Mouse (Mus musculus): ENCODE data around the gene Setd1a. TPM values are rescaled to one million over a fixed set of nuclear protein-coding genes. Genes with fewer than 3 reads are reported as not detected.
"Not testable (repeated sequence)": the region's sequence is repeated elsewhere in the genome, so short reads cannot be mapped to it uniquely, and the experiment has no call there.

Gene Setd1a
- polyA plus RNA-seq (2017; shearing (Covaris generic)): 1 to 10 TPM; 6.3 to 7.4 TPM

DNA sequence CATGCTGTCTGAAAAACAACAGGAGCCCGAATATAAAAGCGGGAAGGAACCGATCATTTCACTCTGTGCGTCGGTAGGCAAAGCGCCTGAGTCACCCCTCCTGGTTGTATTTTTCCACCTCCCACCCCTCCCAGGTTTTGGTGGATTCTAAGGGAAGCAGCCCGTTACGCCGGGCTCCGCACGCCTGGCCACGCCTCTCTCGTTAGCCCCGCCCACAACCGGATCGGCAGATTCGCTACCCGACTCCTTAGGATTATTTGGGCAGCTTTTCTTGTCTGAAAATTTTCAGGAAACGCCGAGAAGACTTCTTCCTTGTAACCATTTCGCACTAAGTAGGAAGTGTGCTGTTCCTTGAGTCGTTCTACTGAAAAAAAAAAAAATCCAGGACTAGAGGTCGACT lies at the start of gene Setd1a:
Gene Setd1a (plus strand): TSS at position 245 of the 400 bp plus-strand sequence.
- no peak for ATAC-seq

GRCm38 (mm10) chr7:127727898-127728297 lies 48.6 kb upstream of the Setd1a start:
- no peak for ATAC-seq

GRCm38 (mm10) chr7:127730170-127730569 lies 46.3 kb upstream of the Setd1a start:
- no peak for ATAC-seq

GRCm38 (mm10) chr7:127732066-127732465 lies 44.4 kb upstream of the Setd1a start, which contains the start of gene Ctf2:
Gene Ctf2, minus strand, starts transcription at chr7:127732166.
- not testable (repeated sequence) for ATAC-seq

GRCm38 (mm10) chr7:127744366-127745045 lies 32.0 kb upstream of the Setd1a start, which contains the start of gene Fbxl19:
Gene Fbxl19, plus strand, starts transcription at chr7:127744543.
- no peak for ATAC-seq

GRCm38 (mm10) chr7:127745251-127745651 lies 31.2 kb upstream of the Setd1a start:
- peak; percentile 96 for ATAC-seq

DNA sequence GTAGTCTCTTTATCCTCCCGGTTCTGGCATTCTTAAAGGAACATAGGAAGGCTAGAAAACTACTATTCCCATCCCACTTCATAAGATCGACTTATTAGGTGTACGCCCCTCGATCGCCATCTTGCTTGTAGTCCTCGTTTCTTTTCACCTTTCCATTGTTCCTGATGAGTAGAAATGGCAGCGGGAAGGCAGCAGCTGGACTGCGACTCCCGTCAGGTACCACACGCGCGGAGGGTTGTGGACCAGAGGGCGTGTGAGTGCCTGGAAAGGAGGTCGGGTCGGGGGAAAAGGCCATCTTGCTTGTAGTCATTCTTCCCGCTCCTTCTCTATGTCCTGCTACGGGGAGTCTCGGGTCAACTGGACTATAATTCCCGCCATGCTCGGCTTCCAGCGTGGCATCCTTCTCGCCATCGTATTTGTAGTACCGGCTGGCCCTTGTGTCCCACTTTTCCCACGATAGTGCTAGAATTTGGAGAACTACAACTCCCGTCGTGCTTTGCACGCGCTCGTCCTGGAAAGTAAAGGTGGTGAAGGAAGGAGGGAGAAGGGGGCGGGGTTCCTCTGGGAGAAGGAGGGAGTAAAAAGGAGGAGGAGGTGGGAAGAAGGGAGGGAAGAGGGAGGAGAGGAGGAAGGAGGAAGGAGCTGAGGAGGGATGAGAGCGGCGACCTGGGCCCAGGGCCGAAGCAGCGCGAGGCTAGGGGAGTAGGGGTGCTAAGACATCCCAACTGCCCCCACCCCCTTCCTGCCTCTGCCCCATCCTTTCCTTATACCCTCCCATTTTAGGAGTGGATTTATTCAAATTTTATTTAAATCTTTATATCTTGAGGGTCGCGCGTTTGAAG lies 30.6 kb upstream of the Setd1a start:
- peak; percentile 40 for ATAC-seq

GRCm38 (mm10) chr7:127746494-127747491 lies 29.7 kb upstream of the Setd1a start:
- ATAC-seq: no peak

DNA sequence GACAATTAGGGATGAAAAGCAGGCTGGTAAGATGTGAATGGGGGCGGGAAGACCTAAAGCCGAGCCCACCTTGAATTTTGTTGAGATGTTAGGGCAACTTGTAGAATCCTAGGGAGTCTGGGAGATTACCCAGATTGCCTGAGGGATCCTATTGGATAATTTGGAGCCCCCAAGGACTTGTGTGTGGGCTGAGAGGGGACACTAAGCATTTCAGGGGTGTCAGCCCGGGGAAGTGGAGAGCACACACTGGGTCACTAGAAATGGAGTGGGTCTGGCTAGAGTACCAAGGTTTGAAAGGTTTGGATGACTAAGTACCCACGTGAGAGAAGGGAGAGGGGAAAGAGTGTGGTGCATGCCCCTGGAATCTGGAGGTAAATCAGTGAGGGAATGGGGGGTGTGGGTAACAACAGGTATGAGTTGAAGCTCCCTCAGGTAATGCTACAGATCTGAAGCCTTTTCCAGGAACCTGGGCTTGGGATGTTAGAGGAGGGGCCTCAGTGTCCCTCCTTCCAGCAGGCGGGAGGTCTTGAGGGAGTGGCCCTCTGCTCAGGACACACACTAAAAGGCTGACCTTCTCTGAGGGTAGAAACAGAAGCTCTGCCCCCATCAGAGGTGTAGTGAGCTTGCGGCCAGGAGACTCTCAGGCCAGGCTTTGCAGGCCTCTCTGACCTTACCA lies 28.8 kb upstream of the Setd1a start:
- ATAC-seq: no peak

DNA sequence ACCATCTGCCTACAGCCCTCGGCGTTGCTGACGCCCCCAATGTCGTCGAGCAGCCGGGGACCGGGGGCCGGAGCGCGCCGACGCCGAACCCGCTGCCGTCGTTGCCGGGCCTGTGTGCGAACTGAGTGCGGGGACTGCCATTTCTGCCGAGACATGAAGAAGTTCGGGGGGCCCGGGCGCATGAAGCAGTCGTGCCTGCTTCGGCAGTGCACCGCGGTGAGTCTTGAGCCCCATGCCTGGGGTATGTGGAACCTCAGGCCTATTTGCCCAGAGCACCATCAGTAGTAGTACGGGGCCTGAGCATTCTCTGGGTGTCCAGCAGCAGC lies 28.3 kb upstream of the Setd1a start:
- no peak for ATAC-seq

GRCm38 (mm10) chr7:127750131-127751127 lies 26.0 kb upstream of the Setd1a start:
- no peak for ATAC-seq

DNA sequence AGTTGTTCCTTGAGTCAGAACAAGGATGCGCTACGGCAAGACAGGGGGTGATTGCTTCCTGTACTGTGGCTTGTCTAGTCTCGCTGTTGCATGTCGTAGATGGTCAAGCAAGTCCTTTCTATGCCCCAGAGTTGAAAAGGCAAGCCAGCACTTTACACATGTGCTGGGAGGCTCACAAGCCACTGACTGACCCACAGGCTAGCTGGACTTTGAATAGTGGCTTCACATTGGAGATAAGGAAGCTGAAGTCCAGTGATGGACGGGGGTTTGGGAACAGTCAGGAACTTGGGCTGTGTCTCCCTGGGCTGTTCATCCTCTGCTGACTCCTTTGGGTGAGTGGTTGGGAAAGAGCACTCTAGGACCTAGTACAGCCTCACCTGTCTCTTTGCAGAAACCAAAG lies 24.9 kb upstream of the Setd1a start:
- ATAC-seq: no peak

GRCm38 (mm10) chr7:127752069-127752468 lies 24.4 kb upstream of the Setd1a start:
- no peak for ATAC-seq

DNA sequence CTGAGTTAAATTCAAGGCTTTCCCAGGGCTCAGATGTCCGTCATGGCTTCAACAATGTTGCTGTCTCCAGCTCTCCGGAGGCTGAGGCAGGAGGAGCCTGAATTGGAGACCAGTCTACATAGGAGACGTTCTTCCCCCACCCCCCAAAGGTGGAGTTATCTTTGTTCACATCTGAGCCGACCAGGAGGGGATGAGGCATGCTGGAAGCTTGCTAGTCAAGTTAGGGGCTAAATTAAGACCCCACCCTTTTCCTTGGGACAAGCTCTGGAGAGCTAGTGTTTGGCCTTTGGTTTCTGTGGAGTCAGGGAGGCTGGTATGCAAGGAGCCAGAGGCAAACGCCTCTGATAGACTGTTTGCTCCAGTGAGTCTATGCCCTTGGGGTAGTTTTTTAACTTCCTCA lies 23.3 kb upstream of the Setd1a start:
- ATAC-seq: no peak

GRCm38 (mm10) chr7:127753741-127754140 lies 22.7 kb upstream of the Setd1a start:
- ATAC-seq: no peak

DNA sequence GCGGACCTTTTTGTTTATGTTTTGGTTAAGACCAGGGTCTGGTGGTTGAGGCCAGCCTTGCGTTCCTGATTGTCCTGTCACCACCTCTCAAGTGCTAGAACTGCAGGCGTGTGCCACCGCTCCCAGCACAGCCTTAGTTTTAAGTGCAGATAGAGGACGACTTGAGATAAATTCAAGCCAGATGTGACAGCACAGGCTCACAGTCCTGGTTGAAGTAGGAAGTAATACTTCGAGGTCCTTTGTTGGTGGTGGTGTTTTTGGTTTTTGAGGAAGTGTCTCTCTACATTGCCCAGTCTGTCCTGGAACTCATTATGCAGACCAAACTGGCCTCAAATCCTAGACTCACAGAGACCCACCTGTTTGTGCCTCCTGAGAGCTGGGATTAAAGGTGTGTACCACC lies 16.8 kb upstream of the Setd1a start:
- no peak for ATAC-seq

- no peak for ATAC-seq
These were observed 16.0 kb upstream of the Setd1a start for GRCm38 (mm10) chr7:127760478-127760877.

DNA sequence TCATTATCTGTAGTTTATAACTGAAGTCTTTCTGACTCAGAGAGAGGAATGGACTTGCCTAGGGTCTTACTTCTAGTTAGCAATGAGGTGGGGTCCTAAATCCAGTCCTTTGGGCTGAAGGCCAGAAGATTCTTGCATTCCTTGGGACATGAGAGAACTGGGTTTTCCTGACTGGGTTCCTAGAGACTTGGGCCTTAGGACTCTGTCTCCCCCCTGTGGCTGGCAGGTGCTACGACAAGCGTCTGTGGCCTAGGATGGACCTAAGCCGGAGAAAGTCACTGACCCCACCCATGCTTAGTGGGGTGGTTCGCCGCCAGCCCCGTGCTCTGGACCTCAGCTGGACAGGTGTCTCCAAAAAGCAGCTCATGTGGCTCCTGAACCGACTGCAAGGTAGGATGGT lies 15.4 kb upstream of the Setd1a start:
- ATAC-seq: no peak

- ATAC-seq: no peak
These were observed 12.8 kb upstream of the Setd1a start for GRCm38 (mm10) chr7:127763642-127764041.

GRCm38 (mm10) chr7:127765756-127766155 lies 10.7 kb upstream of the Setd1a start:
- no peak for ATAC-seq
